Mouse (Mus musculus) spleen, adult 18-20 months (tissue): Measurements from ENCODE around the gene Pknox2.

Source experiments
- DNase-seq, 2 experiments: peaks; one replicate each; pipeline ENCODE4 v3.0.0; 2022; ENCODE audit warnings: mixed read lengths in 2 of 2

Gene Pknox2

DNA sequence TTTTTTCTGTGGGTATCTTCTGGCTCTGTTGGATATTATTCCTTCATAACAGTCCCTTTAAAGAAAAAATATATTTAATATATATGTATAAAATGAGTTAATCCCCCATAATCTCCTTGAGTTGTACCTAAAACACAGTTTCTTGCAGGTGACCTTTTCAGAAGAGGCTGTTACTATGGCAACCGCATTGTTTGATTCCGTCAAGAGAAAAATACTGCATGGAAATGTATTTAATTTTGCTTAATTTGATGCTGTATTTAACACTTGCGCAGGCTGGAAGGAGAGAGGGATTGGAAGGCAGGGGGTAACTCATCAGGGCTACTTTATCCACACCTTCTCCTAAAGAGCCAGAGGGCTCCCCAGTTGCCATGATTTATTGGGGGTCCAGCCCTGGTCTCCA, 108.3 kb downstream of the Pknox2 start:
- DNase-seq: no peak

GRCm38 (mm10) chr9:37038445-37038844, 108.8 kb downstream of the Pknox2 start:
- no peak for DNase-seq

DNA sequence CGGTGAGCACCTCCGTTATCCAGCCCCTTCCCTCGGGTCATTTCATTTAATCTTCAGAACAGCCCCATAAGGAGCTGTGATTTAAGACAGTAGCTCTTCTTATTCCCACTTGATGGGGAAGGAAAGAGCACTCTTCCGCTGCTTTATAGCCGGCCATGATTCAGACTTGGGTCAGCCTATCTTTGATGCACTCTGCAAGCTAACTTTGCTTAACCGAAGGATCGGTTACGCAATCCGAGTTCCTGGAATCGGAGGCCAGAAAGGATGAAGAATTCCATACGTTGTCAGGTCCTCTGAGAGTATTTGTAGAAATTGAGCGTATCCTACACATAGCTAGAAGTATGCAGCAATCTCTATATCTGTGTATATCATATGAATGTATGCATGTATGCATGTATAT, 109.8 kb downstream of the Pknox2 start:
- no peak for DNase-seq

GRCm38 (mm10) chr9:37035248-37035647, 112.0 kb downstream of the Pknox2 start:
- DNase-seq: no peak

DNA sequence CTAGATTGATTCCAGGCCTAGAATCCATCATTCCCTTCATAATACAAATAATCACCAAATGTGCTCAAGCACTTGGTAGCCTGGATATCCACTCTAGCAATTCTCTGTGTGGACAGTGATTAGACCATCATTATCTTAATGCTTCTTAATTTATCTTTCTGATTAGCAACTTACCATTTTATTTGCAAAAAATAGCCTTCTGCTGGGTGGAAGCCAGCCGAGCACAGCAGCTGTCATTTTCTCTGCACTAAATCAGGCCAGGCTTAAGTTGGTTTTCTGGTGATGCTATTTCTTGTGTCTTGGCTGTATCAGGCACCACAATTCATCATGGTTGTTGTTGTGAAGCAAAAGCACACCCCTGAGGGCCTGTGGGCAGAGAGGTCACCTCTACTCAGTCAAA, 112.9 kb downstream of the Pknox2 start:
- DNase-seq: no peak

DNA sequence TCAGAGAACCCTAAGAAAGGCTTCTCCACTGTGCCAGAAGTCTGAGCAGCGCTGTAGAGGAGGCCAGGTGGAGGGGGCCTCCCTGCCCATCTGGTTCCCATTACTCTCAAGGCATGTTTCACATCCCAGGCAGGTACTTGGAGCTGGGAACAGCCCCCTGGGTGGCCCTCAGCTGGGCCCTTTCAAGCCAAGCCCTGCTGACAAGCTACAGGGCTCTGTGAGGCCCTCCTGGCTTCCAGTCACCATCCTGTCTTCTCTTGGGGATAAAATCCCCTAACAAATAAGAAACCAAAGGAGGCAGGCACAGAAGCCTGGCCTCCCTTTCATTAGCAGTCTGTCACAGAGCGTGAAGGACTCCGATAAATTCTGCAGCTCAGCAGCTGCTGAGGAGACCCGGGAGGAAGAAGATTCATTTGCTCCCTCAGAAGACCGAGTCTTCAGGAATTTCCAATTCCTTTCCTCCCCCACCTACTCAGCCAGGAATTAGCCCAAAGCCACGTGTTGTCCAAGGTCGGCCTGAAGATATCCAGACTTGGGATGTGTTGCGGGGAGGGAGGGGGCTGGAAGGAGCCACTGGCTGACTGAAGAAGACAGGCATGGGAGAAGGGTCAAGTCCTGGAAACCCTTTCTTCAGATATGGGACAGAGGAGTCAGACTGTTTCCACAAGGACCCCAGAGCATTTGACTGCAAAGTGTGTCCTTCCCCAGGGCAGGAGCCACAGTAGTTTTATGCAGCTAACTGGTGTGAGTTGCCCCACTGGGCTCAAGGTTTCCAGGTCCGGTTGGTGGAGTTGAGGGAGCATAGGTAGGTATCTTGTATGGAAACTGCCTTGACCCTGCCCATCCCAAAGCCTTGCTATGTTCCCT, 116.6 kb downstream of the Pknox2 start:
- no peak for DNase-seq

DNA sequence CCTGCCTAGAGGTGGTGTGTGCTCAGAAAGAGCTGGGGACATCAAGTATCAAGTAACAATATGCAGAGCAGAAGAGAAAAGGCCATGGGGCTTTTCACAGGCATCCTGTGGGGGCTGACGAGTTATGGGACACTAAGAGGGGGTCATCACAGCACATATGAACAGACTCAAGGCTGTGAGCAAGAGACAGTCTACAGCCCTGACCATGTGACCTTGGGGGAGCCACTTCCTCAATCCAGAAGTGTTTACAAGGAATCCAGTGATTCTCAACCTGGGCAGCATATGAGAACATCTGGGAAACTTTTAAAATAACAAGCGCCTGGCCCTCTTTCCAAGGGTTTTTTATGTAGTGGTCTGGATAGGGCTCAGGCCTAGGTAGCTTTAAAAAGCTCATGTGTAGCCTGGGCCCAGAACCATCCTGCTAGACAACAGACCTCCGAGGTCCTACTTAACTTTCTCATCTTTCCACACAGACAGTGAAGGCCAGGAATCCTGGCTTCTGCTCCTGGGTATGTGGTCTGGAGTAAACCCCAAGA, 117.3 kb downstream of the Pknox2 start:
- DNase-seq: no peak

DNA sequence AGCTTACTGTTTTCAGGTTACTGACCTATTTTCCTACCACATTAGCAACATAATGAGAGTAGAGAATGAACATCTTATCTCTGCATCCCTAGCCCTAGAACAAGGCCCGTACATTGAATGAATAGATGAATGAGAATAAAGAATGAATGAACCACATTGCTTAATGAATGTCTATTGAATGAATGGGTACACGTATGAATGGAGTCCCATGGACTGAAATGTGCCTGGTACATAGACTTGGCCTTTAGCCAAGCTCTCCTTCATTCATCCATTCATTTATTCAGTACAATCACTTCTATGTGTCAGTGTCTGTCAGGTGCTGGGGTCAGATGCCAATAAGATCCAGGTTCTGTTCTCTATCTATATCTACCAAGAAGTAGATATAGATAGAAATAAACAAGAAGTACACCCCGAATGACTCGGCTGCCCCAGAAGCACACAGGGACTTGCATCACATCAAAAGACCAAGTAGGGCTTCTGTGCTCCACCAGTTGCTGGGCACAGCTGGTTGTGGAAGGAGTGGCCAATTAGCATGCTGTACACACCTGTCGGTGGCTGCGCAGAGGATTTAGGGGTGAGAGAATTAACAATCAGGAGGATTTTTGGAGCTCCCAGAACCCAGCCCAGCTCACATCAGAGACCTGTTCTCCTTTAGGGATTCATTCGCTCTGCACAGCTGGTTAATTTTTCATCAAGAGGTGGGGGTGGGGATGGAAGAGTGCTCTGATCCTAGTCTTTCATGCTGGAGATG, 119.2 kb downstream of the Pknox2 start:
- DNase-seq: no peak

GRCm38 (mm10) chr9:37025913-37026312, 121.3 kb downstream of the Pknox2 start:
- no peak for DNase-seq

GRCm38 (mm10) chr9:37021586-37022230, 125.5 kb downstream of the Pknox2 start:
- no peak for DNase-seq

DNA sequence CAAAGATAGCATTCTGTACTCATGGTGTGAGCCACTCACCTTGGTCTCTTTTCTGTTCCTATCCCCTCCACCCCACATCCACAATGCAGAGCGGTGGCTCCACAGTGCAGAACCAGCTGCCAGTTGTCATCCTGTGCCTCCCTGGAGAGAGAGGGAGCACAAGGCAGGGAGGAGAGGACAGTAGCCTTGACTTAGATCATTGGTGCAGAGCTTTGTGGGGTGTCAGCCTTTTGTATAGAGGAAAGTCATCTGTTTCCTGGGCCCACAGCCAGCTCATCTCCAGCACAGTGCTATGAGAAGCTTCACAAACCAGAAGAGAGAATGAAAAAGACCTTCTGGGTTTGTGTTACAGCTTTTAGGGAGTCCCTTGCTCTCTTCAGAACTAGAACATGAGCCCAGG, 129.1 kb downstream of the Pknox2 start:
- DNase-seq: peak in 1 of 2 experiments; percentile 6

GRCm38 (mm10) chr9:37017169-37017568, 130.0 kb downstream of the Pknox2 start:
- no peak for DNase-seq

- DNase-seq: no peak
Observed at GRCm38 (mm10) chr9:37016165-37016564, 131.0 kb downstream of the Pknox2 start.

DNA sequence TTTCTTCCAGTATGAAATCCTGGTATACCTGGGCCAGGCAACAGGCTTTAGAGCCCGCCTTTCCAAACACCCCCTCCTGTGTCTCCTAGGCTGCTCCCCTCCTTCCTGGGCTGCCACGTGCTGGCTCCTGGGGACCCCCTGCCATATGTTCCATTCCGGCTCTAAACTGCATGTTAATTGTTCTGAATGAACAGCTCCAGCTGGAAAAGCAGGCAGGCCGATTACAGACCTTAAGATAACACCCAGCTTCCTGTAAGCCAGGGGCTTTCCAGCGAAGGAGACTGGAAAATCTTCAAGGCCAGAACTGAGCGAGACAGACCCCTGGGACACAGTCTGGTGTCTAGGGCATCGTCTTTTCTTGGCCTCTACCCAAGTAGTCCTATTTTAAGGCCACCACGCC, 133.6 kb downstream of the Pknox2 start:
- DNase-seq: no peak

- DNase-seq: no peak
Observed at GRCm38 (mm10) chr9:37008090-37008489, 139.1 kb downstream of the Pknox2 start.

- no peak for DNase-seq
Observed at GRCm38 (mm10) chr9:37004676-37005075, 142.5 kb downstream of the Pknox2 start.

- DNase-seq: no peak
Observed at GRCm38 (mm10) chr9:37001935-37002535, 145.2 kb downstream of the Pknox2 start.

GRCm38 (mm10) chr9:36999393-36999792, 147.8 kb downstream of the Pknox2 start:
- no peak for DNase-seq

DNA sequence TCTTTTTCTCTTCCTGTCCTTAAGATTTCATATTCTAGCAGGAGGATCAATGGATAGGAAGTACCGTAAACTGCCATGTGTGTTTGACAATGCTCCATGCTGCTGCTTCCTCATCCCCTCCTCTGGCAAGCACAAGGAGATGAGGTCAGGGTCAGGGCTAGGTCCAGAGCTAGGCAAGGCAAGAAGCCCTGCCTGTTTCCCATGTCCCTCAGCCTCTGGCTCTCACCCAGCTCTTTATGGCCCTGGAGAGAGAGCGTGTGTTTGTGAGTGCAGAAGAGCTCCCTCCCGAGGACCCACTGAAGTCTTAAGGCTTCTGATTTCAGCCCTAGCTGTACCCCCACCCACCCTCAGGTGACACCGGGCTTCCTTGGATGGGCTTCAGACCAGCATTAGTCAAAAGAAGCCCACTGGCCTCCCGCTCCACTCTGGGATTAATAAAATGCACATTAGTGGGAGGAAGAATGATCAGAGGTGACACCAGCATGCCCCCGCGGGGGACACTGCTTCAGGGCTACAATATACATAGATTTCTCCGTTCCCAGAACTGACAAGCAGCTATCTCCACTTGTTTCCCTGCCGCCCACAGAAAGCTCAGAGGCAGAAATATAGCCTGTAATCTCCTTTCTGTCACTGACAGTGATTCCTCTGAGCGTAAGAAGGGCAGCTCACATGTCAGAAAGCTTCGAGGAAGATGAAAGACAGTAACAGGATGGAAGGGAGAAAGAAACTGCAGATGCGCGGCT, 156.4 kb downstream of the Pknox2 start:
- DNase-seq: no peak

DNA sequence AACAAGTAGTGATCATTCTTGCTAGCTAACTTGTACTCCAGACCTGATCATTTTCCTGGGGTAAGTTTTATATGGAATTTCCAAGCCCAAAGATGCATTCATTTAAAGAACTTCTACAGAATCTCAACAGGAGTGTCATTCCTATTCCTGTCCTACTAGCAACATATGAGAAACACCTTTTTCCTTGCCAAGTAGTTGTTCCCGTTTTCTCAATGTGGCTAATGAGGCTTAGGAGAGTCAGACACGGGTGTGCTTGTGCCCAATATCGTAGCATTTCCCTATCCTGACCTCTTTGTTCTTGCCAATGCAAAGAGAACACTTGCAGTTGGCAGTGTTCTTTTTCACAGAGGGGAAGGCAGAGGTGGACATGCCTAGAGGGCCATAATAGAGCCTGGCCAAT, 157.2 kb downstream of the Pknox2 start:
- DNase-seq: no peak

DNA sequence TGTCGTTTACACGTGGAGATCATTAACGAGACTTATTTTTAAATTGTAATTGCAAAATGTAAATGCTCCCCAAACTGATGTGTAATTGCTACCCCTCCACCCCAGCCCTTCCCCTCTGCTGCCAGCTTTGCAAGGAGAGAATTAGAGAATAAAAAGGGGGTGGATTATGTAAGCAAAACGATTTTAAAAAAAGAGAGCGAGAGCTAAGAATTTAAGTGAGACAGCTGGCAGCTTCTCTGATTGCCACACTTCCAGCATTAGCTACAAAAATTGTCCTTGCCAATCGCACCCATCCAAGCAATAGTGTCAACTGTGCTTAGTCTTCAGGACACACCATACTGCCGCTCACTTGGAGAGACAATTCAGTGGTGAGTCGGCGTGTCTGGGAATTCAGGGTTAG, 162.0 kb downstream of the Pknox2 start:
- DNase-seq: no peak
